Comparison of ENCODE assay signal across 17 mouse cellular contexts in genomic region chr15:96756456-96756855, GRCm38 (mm10). TPM values are rescaled to one million over a fixed set of nuclear protein-coding genes. Genes with fewer than 3 reads are reported as not detected.
DNase-seq lines count a peak whose midpoint lies in the region; ATAC-seq and TF ChIP-seq lines count a peak whose summit lies in the region.
"Had no signal": no experiment of that assay in that cellular context is flagged by ENCODE, and none has a peak within 500 bp of the region (broad histone marks: within the 10 kb centered on the region; RNA-seq: fewer than 3 reads in every experiment).

No protein-coding gene starts in this region.

- ATAC-seq in hindbrain, embryonic 16.5 days: no peak
- no peak for ATAC-seq in hindbrain, embryonic 14.5 days (ENCODE audit: low FRiP score)
- ATAC-seq in lung, postnatal 0 days: no peak
- ATAC-seq in stomach, embryonic 16.5 days (ENCODE audit: insufficient read depth, low FRiP score): peak; percentile 53; the same call in 1 of the 2 replicates

- no peaks in the 10 kb centered on the region for H3K36me3 ChIP-seq in hindbrain, embryonic 16.5 days (ENCODE audit: control insufficient read depth, insufficient read depth, low read length)
- H3K36me3 ChIP-seq in hindbrain, embryonic 14.5 days (replicated peaks; ENCODE audit: control insufficient read depth, insufficient read depth): no peaks in the 10 kb centered on the region
- no peaks in the 10 kb centered on the region for H3K36me3 ChIP-seq in lung, postnatal 0 days (ENCODE audit: insufficient read depth, low read length)
- H3K36me3 ChIP-seq in stomach, embryonic 16.5 days (ENCODE audit: control insufficient read depth, insufficient read depth, low read length): no peaks in the 10 kb centered on the region
- H3K36me3 ChIP-seq: forebrain, embryonic 10.5 days; liver, embryonic 13.5 days; neural tube, embryonic 13.5 days had no signal

- H3K4me2 ChIP-seq in hindbrain, embryonic 16.5 days (ENCODE audit: low read length): no peak overlapping the region
- no peak overlapping the region for H3K4me2 ChIP-seq in hindbrain, embryonic 14.5 days (replicated peaks)
- H3K4me2 ChIP-seq in lung, postnatal 0 days (replicated peaks; ENCODE audit: low read depth, low read length): no peak overlapping the region
- no peak overlapping the region for H3K4me2 ChIP-seq in stomach, embryonic 16.5 days (ENCODE audit: low read depth, low read length)
- H3K4me2 ChIP-seq: heart, embryonic 11.5 days; liver, embryonic 13.5 days; neural tube, embryonic 13.5 days had no signal

- DNase-seq in gastrocnemius, adult 2 months: no peak
- no peak for DNase-seq in gastrocnemius, postnatal 14 days
- no peak for DNase-seq in hindbrain, embryonic 14.5 days (ENCODE audit: low spot score)
- no peak for DNase-seq in lung, postnatal 0 days (ENCODE audit: low spot score)
- no peak for DNase-seq in lung, adult 18-20 months
- no peak for DNase-seq in natural killer cell, adult 2 months (ENCODE audit: low spot score in 2 of 2)
- DNase-seq: adrenal gland, adult 8-10 months; gastrocnemius, postnatal 10 days; liver, embryonic 13.5 days; lung, postnatal 36 days; right cerebral cortex, postnatal 25 days; thymus, postnatal 4 days had no signal

- no peak for TF ChIP-seq CTCF in gastrocnemius, adult 2 months (IDR thresholded peaks at IDR 0.05)
- TF ChIP-seq CTCF in lung, postnatal 0 days (IDR thresholded peaks at IDR 0.05): no peak

- peak overlapping the region; percentile 25; the same call in 1 of the 2 replicates for H3K27ac ChIP-seq in gastrocnemius, adult 2 months
- 0 out of 2 replicates have a peak overlapping the region, but pooled peaks have one; percentile 23 for H3K27ac ChIP-seq in hindbrain, embryonic 16.5 days (ENCODE audit: low read depth, low read length)
- H3K27ac ChIP-seq in hindbrain, embryonic 14.5 days: no peak overlapping the region
- H3K27ac ChIP-seq in lung, postnatal 0 days (ENCODE audit: low read length): peak overlapping the region; percentile 43; the same call in 1 of the 2 replicates
- H3K27ac ChIP-seq in stomach, embryonic 16.5 days (ENCODE audit: low read length): peak overlapping the region; percentile 54
- H3K27ac ChIP-seq: forebrain, embryonic 10.5 days; liver, embryonic 13.5 days; neural tube, embryonic 13.5 days had no signal

- H3K9me3 ChIP-seq in hindbrain, embryonic 16.5 days (ENCODE audit: control insufficient read depth, low read length): no peaks in the 10 kb centered on the region
- H3K9me3 ChIP-seq in hindbrain, embryonic 14.5 days (ENCODE audit: control insufficient read depth, low read length): no peaks in the 10 kb centered on the region
- H3K9me3 ChIP-seq in lung, postnatal 0 days (ENCODE audit: low read length): no peaks in the 10 kb centered on the region
- no peaks in the 10 kb centered on the region for H3K9me3 ChIP-seq in stomach, embryonic 16.5 days (replicated peaks; ENCODE audit: control insufficient read depth, low read length)
- H3K9me3 ChIP-seq: forebrain, embryonic 10.5 days; liver, embryonic 13.5 days; neural tube, embryonic 13.5 days had no signal

- H3K4me1 ChIP-seq in hindbrain, embryonic 16.5 days (ENCODE audit: control insufficient read depth, insufficient read depth, low read depth, low read length): peaks cover 4% of the 10 kb centered on the region; the same call in 1 of the 2 replicates
- H3K4me1 ChIP-seq in hindbrain, embryonic 14.5 days (replicated peaks; ENCODE audit: control insufficient read depth, insufficient read depth, low read length): 0 out of 2 replicates have a peak, but pooled peaks cover 4% of the 10 kb centered on the region
- no peaks in the 10 kb centered on the region; the same call in 1 of the 2 replicates for H3K4me1 ChIP-seq in lung, postnatal 0 days (ENCODE audit: insufficient read depth, low read depth, low read length)
- H3K4me1 ChIP-seq in stomach, embryonic 16.5 days (ENCODE audit: control insufficient read depth, insufficient read depth, low read length): no peaks in the 10 kb centered on the region; the same call in 1 of the 2 replicates
- H3K4me1 ChIP-seq: neural tube, embryonic 13.5 days had no signal

- no peak overlapping the region for H3K4me3 ChIP-seq in gastrocnemius, adult 2 months
- H3K4me3 ChIP-seq in hindbrain, embryonic 16.5 days (ENCODE audit: low read length): no peak overlapping the region
- no peak overlapping the region for H3K4me3 ChIP-seq in hindbrain, embryonic 14.5 days (replicated peaks; ENCODE audit: low read length)
- H3K4me3 ChIP-seq in lung, postnatal 0 days (ENCODE audit: low read depth, low read length): no peak overlapping the region
- no peak overlapping the region for H3K4me3 ChIP-seq in stomach, embryonic 16.5 days (replicated peaks; ENCODE audit: low read length)
- H3K4me3 ChIP-seq: forebrain, embryonic 10.5 days; liver, embryonic 13.5 days; neural tube, embryonic 13.5 days had no signal

- no peak for TF ChIP-seq EP300 in lung, postnatal 0 days (IDR thresholded peaks at IDR 0.05)

- no peak overlapping the region; the same call in 1 of the 2 replicates for H3K9ac ChIP-seq in hindbrain, embryonic 16.5 days (ENCODE audit: low read depth, low read length)
- H3K9ac ChIP-seq in hindbrain, embryonic 14.5 days: no peak overlapping the region
- no peak overlapping the region for H3K9ac ChIP-seq in lung, postnatal 0 days (replicated peaks; ENCODE audit: low read depth)
- no peak overlapping the region for H3K9ac ChIP-seq in stomach, embryonic 16.5 days (ENCODE audit: low read length)
- H3K9ac ChIP-seq: liver, embryonic 13.5 days; neural tube, embryonic 13.5 days had no signal

- H3K27me3 ChIP-seq in hindbrain, embryonic 16.5 days (replicated peaks; ENCODE audit: control insufficient read depth, insufficient read depth, low read length): no peaks in the 10 kb centered on the region
- no peaks in the 10 kb centered on the region for H3K27me3 ChIP-seq in hindbrain, embryonic 14.5 days (ENCODE audit: control insufficient read depth, insufficient read depth, low read length)
- no peaks in the 10 kb centered on the region for H3K27me3 ChIP-seq in lung, postnatal 0 days (replicated peaks; ENCODE audit: insufficient read depth, low read length)
- H3K27me3 ChIP-seq in stomach, embryonic 16.5 days (ENCODE audit: control insufficient read depth, insufficient read depth, low read length): no peaks in the 10 kb centered on the region
- H3K27me3 ChIP-seq: liver, embryonic 13.5 days; neural tube, embryonic 13.5 days had no signal

- intact Hi-C loops in gastrocnemius, adult 2 months (cut with DNase I): no loop called here
- intact Hi-C loops in gastrocnemius, postnatal 14 days (cut with DNase I; ENCODE audit: low total_unique reads): no loop called here

- 67% methylated on average over 7 of the region's 7 CpGs for WGBS in hindbrain, embryonic 16.5 days
- WGBS in hindbrain, embryonic 14.5 days: 74% methylated on average over 7 of the region's 7 CpGs
- 50% methylated on average over 7 of the region's 7 CpGs for whole genome bisulfite sequencing in lung, postnatal 0 days
- WGBS in stomach, embryonic 16.5 days: 49% methylated on average over 7 of the region's 7 CpGs

RNA-seq across cellular contexts. Expression of gene Slc38a2, which starts 56.9 kb away (rescaled TPM):
- 100 to 1,000 TPM; 115 to 116 TPM for total RNA-seq in gastrocnemius, adult 2 months (2021)
- total RNA-seq in gastrocnemius, postnatal 14 days (2021): 100 to 1,000 TPM in 1 of 2 experiments, 10 to 100 TPM in 1; 73.6 to 103 TPM
- polyA plus RNA-seq in hindbrain, embryonic 16.5 days (2015; fragmentation: Nextera tagmentation; extraction: Ambion mirVana): 87.4 and 111 TPM in 2 replicates
- 125 and 141 TPM in 2 replicates for polyA plus RNA-seq in hindbrain, embryonic 14.5 days (2014; fragmentation: Nextera tagmentation; extraction: Ambion mirVana)
- 66.6 and 75.3 TPM in 2 replicates for polyA plus RNA-seq in lung, postnatal 0 days (2015; fragmentation: Nextera tagmentation; extraction: Ambion mirVana)
- 132 and 133 TPM in 2 replicates for polyA plus RNA-seq in stomach, embryonic 16.5 days (2015; fragmentation: Nextera tagmentation; extraction: Ambion mirVana)
